12 mouse cellular contexts compared by ENCODE assay signal in genomic region chr6:140550741-140551140, GRCm38 (mm10).
DNase-seq lines count a peak whose midpoint lies in the region; TF ChIP-seq lines count a peak whose summit lies in the region.
"Had no signal": no experiment of that assay in that cellular context is flagged by ENCODE, and none has a peak within 500 bp of the region (broad histone marks: within the 10 kb centered on the region; RNA-seq: fewer than 3 reads in every experiment).

No protein-coding gene starts in this region.

- intact Hi-C loops in gastrocnemius, postnatal 36 days (cut with DNase I): loop anchor here (5.0 kb wide), 1 partner anchor 78 kb away; no protein-coding TSS in a partner anchor
- intact Hi-C loops in heart, adult 2 months (cut with DNase I): no loop called here

- TF ChIP-seq POLR2A in heart, adult 2 months (IDR thresholded peaks at IDR 0.05; ENCODE audit: insufficient read depth, low read depth, low read length): no peak

- no peak overlapping the region for H3K4me3 ChIP-seq in forebrain, embryonic 10.5 days
- no peak overlapping the region for H3K4me3 ChIP-seq in heart, adult 2 months
- H3K4me3 ChIP-seq: limb, embryonic 10.5 days had no signal

- no peak overlapping the region for H3K27ac ChIP-seq in forebrain, embryonic 10.5 days
- no peak overlapping the region for H3K27ac ChIP-seq in heart, adult 2 months
- H3K27ac ChIP-seq: limb, embryonic 10.5 days had no signal

- peaks cover 20% of the 10 kb centered on the region for H3K4me1 ChIP-seq in forebrain, embryonic 10.5 days
- H3K4me1 ChIP-seq in heart, adult 2 months (ENCODE audit: control insufficient read depth, insufficient read depth, low read length): peaks cover 8% of the 10 kb centered on the region

- H3K27me3 ChIP-seq in forebrain, embryonic 10.5 days (ENCODE audit: poor library complexity, severe bottlenecking): no peaks in the 10 kb centered on the region
- H3K27me3 ChIP-seq in heart, adult 2 months (ENCODE audit: control insufficient read depth, insufficient read depth, low read length): no peaks in the 10 kb centered on the region

- no peak overlapping the region for H3K9ac ChIP-seq in heart, adult 2 months (ENCODE audit: low read depth, low read length)

- H3K9me3 ChIP-seq in forebrain, embryonic 10.5 days: no peaks in the 10 kb centered on the region
- H3K9me3 ChIP-seq: limb, embryonic 10.5 days had no signal

- TF ChIP-seq CTCF in heart, adult 2 months (IDR thresholded peaks at IDR 0.05): no peak

- H3K79me2 ChIP-seq in heart, adult 2 months (replicated peaks; ENCODE audit: control insufficient read depth, insufficient read depth, low read length): peaks cover 2% of the 10 kb centered on the region

- WGBS in forebrain, embryonic 10.5 days: 93% methylated on average over 13 of the region's 13 CpGs
- WGBS in heart, adult 2 months: 88% methylated on average over 13 of the region's 13 CpGs

- peaks cover 89% of the 10 kb centered on the region for H3K36me3 ChIP-seq in forebrain, embryonic 10.5 days (replicated peaks)
- H3K36me3 ChIP-seq in heart, adult 2 months (ENCODE audit: control insufficient read depth, insufficient read depth, low read length): peaks cover 3% of the 10 kb centered on the region; the same call in 1 of the 2 replicates

- peak; percentile 13 for DNase-seq in gastrocnemius, adult 18-20 months (ENCODE audit: low spot score)
- no peak for DNase-seq in gastrocnemius, postnatal 36 days
- DNase-seq in thymus, postnatal 14 days: peak; percentile 14
- DNase-seq in thymus, adult 18-20 months: no peak
- DNase-seq in cerebellum, postnatal 36 days: peak; percentile 32 to 42
- no peak for DNase-seq in heart, adult 8-10 months (ENCODE audit: low spot score)
- DNase-seq in forebrain, embryonic 10.5 days (ENCODE audit: extremely low spot score, low spot score): no peak
- DNase-seq in heart, adult 2 months: no peak
- DNase-seq: lung, adult 2 months; midbrain, embryonic 14.5 days; spleen, adult 18-20 months had no signal

- no peak for TF ChIP-seq EP300 in heart, adult 2 months (IDR thresholded peaks at IDR 0.05; ENCODE audit: insufficient read depth, low read depth, low read length)

Comparison
In these comparisons a context has a peak if more than half of its experiments do, and no peak if none do; other contexts are left out.
1. DNase-seq: peak in gastrocnemius, adult 18-20 months (single experiment), thymus, postnatal 14 days (single experiment) and cerebellum, postnatal 36 days (2 of 2); none in gastrocnemius, postnatal 36 days (0 of 2), thymus, adult 18-20 months (0 of 2), heart, adult 8-10 months (single experiment), forebrain, embryonic 10.5 days (single experiment) and heart, adult 2 months (0 of 2).